Mouse (Mus musculus) spleen, adult 2 months (tissue): ENCODE data around the gene Rhoj.

Experiments used
- CTCF ChIP-seq: fragments of 200-500 bp; IDR thresholded peaks from 2 replicates; pipeline ENCODE4 v1.5.1; 2011; ENCODE audit warnings: mild to moderate bottlenecking, inconsistent platforms; ENCODE audit not compliant: insufficient read depth, insufficient read length, insufficient replicate concordance; ENCODE audit errors: extremely low read depth
- POLR2A ChIP-seq: fragments of 200-500 bp; IDR thresholded peaks from 2 replicates; pipeline ENCODE4 v1.6.1; 2011; ENCODE audit warnings: low read depth, low read length, inconsistent platforms

- TF ChIP-seq CTCF (no peak), POLR2A (no peak)
Measured at GRCm38 (mm10) chr12:75358714-75359113, 50.6 kb downstream of the Rhoj start.
